Mouse (Mus musculus) erythroblast, embryonic 14.5 days (primary cell): ENCODE results near the gene Itga9. TPM values are rescaled to one million over a fixed set of nuclear protein-coding genes. Genes with fewer than 3 reads are reported as not detected.

Experiments
- H3K27me3 ChIP-seq: 2 replicates; pipeline ENCODE4 v1.6.1; 2012; ENCODE audit warnings: inconsistent platforms; ENCODE audit not compliant: control insufficient read depth
- H3K36me3 ChIP-seq: 2 replicates; pipeline ENCODE4 v1.6.1; 2012; ENCODE audit warnings: mild to moderate bottlenecking, inconsistent platforms; ENCODE audit not compliant: control insufficient read depth
- H3K4me1 ChIP-seq: 2 replicates; pipeline ENCODE4 v1.6.1; 2012; ENCODE audit warnings: inconsistent platforms; ENCODE audit not compliant: control insufficient read depth
- H3K4me3 ChIP-seq: replicated peaks from 2 replicates; pipeline ENCODE3; 2012; ENCODE audit warnings: moderate library complexity, mild to moderate bottlenecking, inconsistent platforms
- H3K9me3 ChIP-seq: 2 replicates; pipeline ENCODE4 v1.6.1; 2012; ENCODE audit warnings: low read length, inconsistent platforms, mixed read lengths; ENCODE audit not compliant: control insufficient read depth
- GATA1 ChIP-seq: IDR thresholded peaks from 2 replicates; pipeline ENCODE4 v1.6.1; 2012; ENCODE audit warnings: low read length, inconsistent platforms, mixed read lengths
- TAL1 ChIP-seq: IDR thresholded peaks from 3 replicates; pipeline ENCODE4 v1.6.1; 2012; ENCODE audit warnings: low read length, inconsistent platforms, mixed read lengths
- polyA plus RNA-seq: library from polyadenylated mRNA; stranded (reverse); fragments of >175 nt; gene quantifications from 2 replicates; pipeline ENCODE4 v1.2.3, GENCODE M21; 2012

Itga9 gene
- polyA plus RNA-seq, 1 experiment: under 0.01 TPM

DNA sequence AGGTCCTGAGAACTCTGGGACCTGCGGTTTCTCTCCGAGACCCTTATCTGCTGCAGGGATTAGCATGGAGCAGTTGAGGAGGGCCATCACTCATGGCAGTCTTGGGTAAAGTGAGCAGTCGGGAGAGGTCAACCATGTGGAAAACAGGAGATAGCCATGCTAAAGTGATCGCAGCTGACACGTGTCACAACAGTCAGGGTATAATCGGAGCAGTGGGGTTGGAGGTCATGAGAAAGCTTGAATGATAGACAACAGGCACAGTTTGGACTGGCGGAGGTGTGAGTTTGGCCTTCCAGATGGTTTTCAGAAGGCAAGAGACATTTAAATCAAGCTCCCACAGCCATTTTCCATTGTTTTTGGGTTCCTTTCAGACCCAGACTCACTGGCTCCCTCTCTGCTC lies 53.8 kb downstream of the Itga9 start:
- no peaks in the 10 kb centered on the region for H3K9me3 ChIP-seq

DNA sequence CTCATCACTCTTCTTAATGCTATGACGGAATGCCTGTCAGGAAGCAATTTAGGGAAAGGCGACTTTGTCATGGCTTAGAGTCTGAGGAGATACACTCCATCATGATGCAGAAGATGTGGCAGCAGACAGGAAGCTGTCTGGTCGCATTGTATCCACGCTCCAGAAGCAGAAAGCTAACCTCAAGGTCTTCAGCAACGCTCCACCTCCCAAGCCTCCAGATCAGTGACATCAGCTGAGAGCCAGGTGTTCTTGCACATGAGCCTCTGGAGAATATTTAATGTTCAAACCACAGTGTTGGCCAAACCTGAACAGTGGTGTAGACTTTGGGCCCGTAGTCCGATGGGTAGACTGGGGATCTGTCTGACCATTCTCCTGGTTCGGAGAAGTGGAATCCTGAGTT lies 55.5 kb downstream of the Itga9 start:
- H3K9me3 ChIP-seq: no peaks in the 10 kb centered on the region
- TF ChIP-seq GATA1: no peak
- no peak for TF ChIP-seq TAL1
- no peaks in the 10 kb centered on the region for H3K4me1 ChIP-seq
- H3K4me3 ChIP-seq: no peak overlapping the region
- H3K27me3 ChIP-seq: no peaks in the 10 kb centered on the region
- H3K36me3 ChIP-seq: no peaks in the 10 kb centered on the region

More for the DNA sequence above, 53.8 kb downstream of the Itga9 start:
- no peaks in the 10 kb centered on the region for H3K36me3 ChIP-seq
- TF ChIP-seq TAL1 (no peak), GATA1 (no peak)
- no peaks in the 10 kb centered on the region for H3K4me1 ChIP-seq
- H3K4me3 ChIP-seq: no peak overlapping the region
- H3K27me3 ChIP-seq: no peaks in the 10 kb centered on the region

- H3K27me3 ChIP-seq: no peaks in the 10 kb centered on the region
- no peaks in the 10 kb centered on the region for H3K9me3 ChIP-seq
- no peak for TF ChIP-seq GATA1
- TF ChIP-seq TAL1: no peak
- no peak overlapping the region for H3K4me3 ChIP-seq
- H3K4me1 ChIP-seq: no peaks in the 10 kb centered on the region
- H3K36me3 ChIP-seq: no peaks in the 10 kb centered on the region
Observed at GRCm38 (mm10) chr9:118662476-118662875, 56.0 kb downstream of the Itga9 start.

GRCm38 (mm10) chr9:118663938-118664337 lies 57.4 kb downstream of the Itga9 start:
- H3K36me3 ChIP-seq: no peaks in the 10 kb centered on the region
- H3K27me3 ChIP-seq: no peaks in the 10 kb centered on the region
- H3K4me3 ChIP-seq: no peak overlapping the region
- no peaks in the 10 kb centered on the region for H3K9me3 ChIP-seq
- TF ChIP-seq GATA1 (no peak), TAL1 (no peak)
- no peaks in the 10 kb centered on the region for H3K4me1 ChIP-seq

- TF ChIP-seq GATA1 (no peak), TAL1 (no peak)
- no peaks in the 10 kb centered on the region for H3K4me1 ChIP-seq
- H3K4me3 ChIP-seq: no peak overlapping the region
- no peaks in the 10 kb centered on the region for H3K27me3 ChIP-seq
- no peaks in the 10 kb centered on the region for H3K9me3 ChIP-seq
- no peaks in the 10 kb centered on the region for H3K36me3 ChIP-seq
Observed at GRCm38 (mm10) chr9:118666069-118666468, 59.6 kb downstream of the Itga9 start.

DNA sequence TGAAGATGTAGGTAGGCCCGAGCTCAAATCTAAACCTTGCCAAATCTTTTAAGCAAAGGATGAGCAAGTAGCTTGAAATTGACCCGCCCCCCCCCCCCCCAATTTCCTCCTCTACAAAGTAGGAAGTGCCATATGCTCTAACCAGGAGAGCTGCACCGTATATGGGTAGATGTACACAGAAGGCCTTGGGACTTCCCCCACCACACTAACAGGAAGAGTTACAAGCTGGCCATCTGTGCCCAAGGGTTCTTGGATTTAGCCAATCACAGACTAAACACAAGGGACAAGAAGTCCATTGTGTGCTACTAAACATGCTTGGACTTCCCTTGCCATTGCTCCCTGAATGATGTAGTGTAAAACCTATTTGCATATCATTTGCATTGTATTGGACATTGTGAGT lies 63.2 kb downstream of the Itga9 start:
- H3K4me1 ChIP-seq: no peaks in the 10 kb centered on the region
- H3K4me3 ChIP-seq: no peak overlapping the region
- no peaks in the 10 kb centered on the region for H3K9me3 ChIP-seq
- no peak for TF ChIP-seq GATA1
- no peak for TF ChIP-seq TAL1
- H3K36me3 ChIP-seq: no peaks in the 10 kb centered on the region
- no peaks in the 10 kb centered on the region for H3K27me3 ChIP-seq

DNA sequence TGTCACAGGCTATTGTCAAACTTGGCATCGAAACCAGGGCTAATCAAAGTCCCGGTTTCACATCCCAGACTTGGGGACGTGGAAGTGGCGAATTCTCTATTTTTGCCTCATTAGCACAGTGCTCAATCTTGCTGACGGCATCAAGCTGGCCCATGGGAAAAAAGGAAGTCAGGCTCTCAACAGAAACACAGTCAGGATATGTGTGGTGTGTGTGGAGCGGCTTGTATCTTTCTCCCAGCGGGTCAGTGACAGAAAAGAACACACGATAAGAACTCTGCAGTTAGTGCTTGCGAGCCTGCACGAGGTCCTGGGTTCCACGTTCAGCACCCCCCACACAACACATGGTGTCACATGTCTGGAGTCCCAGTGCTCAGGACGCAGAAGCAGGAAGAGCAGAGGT lies 67.8 kb downstream of the Itga9 start:
- Histone ChIP-seq H3K4me1 (no peaks in the 10 kb centered on the region), H3K4me3 (no peak overlapping the region), H3K36me3 (no peaks in the 10 kb centered on the region), H3K27me3 (0 out of 2 replicates have a peak, but pooled peaks cover 4% of the 10 kb centered on the region), H3K9me3 (no peaks in the 10 kb centered on the region)
- TF ChIP-seq TAL1: no peak
- no peak for TF ChIP-seq GATA1

- no peak overlapping the region for H3K4me3 ChIP-seq
- H3K4me1 ChIP-seq: no peaks in the 10 kb centered on the region
- H3K27me3 ChIP-seq: 0 out of 2 replicates have a peak, but pooled peaks cover 4% of the 10 kb centered on the region
- H3K9me3 ChIP-seq: no peaks in the 10 kb centered on the region
- no peaks in the 10 kb centered on the region for H3K36me3 ChIP-seq
- TF ChIP-seq TAL1 (no peak), GATA1 (no peak)
Observed at GRCm38 (mm10) chr9:118674761-118675160, 68.3 kb downstream of the Itga9 start.

GRCm38 (mm10) chr9:118675573-118676170 lies 69.2 kb downstream of the Itga9 start:
- H3K36me3 ChIP-seq: no peaks in the 10 kb centered on the region
- no peak overlapping the region for H3K4me3 ChIP-seq
- H3K27me3 ChIP-seq: 0 out of 2 replicates have a peak, but pooled peaks cover 4% of the 10 kb centered on the region
- TF ChIP-seq TAL1: no peak
- no peak for TF ChIP-seq GATA1
- no peaks in the 10 kb centered on the region for H3K9me3 ChIP-seq
- H3K4me1 ChIP-seq: no peaks in the 10 kb centered on the region

GRCm38 (mm10) chr9:118676692-118677091 lies 70.2 kb downstream of the Itga9 start:
- 0 out of 2 replicates have a peak, but pooled peaks cover 4% of the 10 kb centered on the region for H3K27me3 ChIP-seq
- no peak overlapping the region for H3K4me3 ChIP-seq
- TF ChIP-seq GATA1: no peak
- no peak for TF ChIP-seq TAL1
- H3K4me1 ChIP-seq: no peaks in the 10 kb centered on the region
- H3K9me3 ChIP-seq: no peaks in the 10 kb centered on the region
- H3K36me3 ChIP-seq: no peaks in the 10 kb centered on the region
